Mouse (Mus musculus) MEL-GATA-1-ER (cell line): ENCODE measurements around the gene Klhl5.

ENCODE experiments used
- DNase-seq: peaks from one replicate; pipeline ENCODE4 v3.0.0-alpha.2; 2012; ENCODE audit warnings: low read depth; ENCODE audit errors: extremely low read depth

Gene Klhl5

GRCm38 (mm10) chr5:65191601-65192000 is 84.3 kb downstream of the Klhl5 start:
- DNase-seq = no peak

GRCm38 (mm10) chr5:65194441-65194840 is 87.1 kb downstream of the Klhl5 start:
- DNase-seq = no peak

- peak; percentile 95 for DNase-seq
These were observed 92.2 kb downstream of the Klhl5 start, which contains the start of gene Wdr19 for GRCm38 (mm10) chr5:65199346-65200128. TSS of gene Wdr19 (plus strand) at chr5:65199696.

GRCm38 (mm10) chr5:65204726-65205125 is 97.4 kb downstream of the Klhl5 start:
- no peak for DNase-seq

GRCm38 (mm10) chr5:65213321-65213720 is 106.0 kb downstream of the Klhl5 start:
- peak; percentile 26 for DNase-seq
